Mouse (Mus musculus): ENCODE data around the gene Mef2a. TPM values are rescaled to one million over a fixed set of nuclear protein-coding genes. Genes with fewer than 3 reads are reported as not detected.

Mef2a gene
- total RNA-seq, 2 experiments from 2014 or later, result 107 to 109 TPM

GRCm38 (mm10) chr7:67222220-67222862 is 150.3 kb downstream of the Mef2a start, which contains the start of gene Lysmd4:
TSS of gene Lysmd4 (plus strand) at chr7:67222544.
- Histone ChIP-seq H3K4me3 (peak within 1 kb of the TSS; percentile 92), H3K27ac (peak within 1 kb of the TSS; percentile 85)
- intact Hi-C loops (cut with DNase I), result no loop called here
- peak; percentile 94 to 96 for DNase-seq (ENCODE audit: extremely low spot score in 1 of 2, low spot score in 2 of 2)
- TF ChIP-seq CTCF (IDR thresholded peaks at IDR 0.05), result no peak

- intact Hi-C loops (cut with DNase I), result loop anchor here (1.0 to 5.0 kb wide), 2 partner anchors 375 to 414 kb away; no protein-coding TSS in a partner anchor
Measured at GRCm38 (mm10) chr7:67217025-67217424, 155.6 kb downstream of the Mef2a start.

GRCm38 (mm10) chr7:67216351-67216750 is 156.3 kb downstream of the Mef2a start:
- intact Hi-C loops (cut with DNase I), result loop anchor here (5.0 kb wide), 1 partner anchor 374 kb away; no protein-coding TSS in a partner anchor
- no peak for DNase-seq (ENCODE audit: extremely low spot score in 1 of 2, low spot score in 2 of 2)
- Histone ChIP-seq H3K4me3 (no peak overlapping the region), H3K27ac (no peak overlapping the region)
- no peak for TF ChIP-seq CTCF (IDR thresholded peaks at IDR 0.05)

More at GRCm38 (mm10) chr7:67217025-67217424, 155.6 kb downstream of the Mef2a start:
- Histone ChIP-seq H3K27ac (no peak overlapping the region), H3K4me3 (no peak overlapping the region)
- TF ChIP-seq CTCF (IDR thresholded peaks at IDR 0.05), result peak; percentile 88
- DNase-seq (ENCODE audit: extremely low spot score in 1 of 2, low spot score in 2 of 2), result peak; percentile 64 to 69

GRCm38 (mm10) chr7:67213589-67213988 is 159.1 kb downstream of the Mef2a start:
- DNase-seq (ENCODE audit: extremely low spot score in 1 of 2, low spot score in 2 of 2), result no peak
- no peak for TF ChIP-seq CTCF (IDR thresholded peaks at IDR 0.05)
- H3K27ac ChIP-seq, result no peak overlapping the region
- H3K4me3 ChIP-seq, result no peak overlapping the region
- intact Hi-C loops (cut with DNase I), result no loop called here

- H3K27ac ChIP-seq, result no peak overlapping the region
- DNase-seq (ENCODE audit: extremely low spot score in 1 of 2, low spot score in 2 of 2), result no peak
- intact Hi-C loops (cut with DNase I), result no loop called here
- no peak overlapping the region for H3K4me3 ChIP-seq
- TF ChIP-seq CTCF (IDR thresholded peaks at IDR 0.05), result no peak
Measured at GRCm38 (mm10) chr7:67211971-67212370, 160.7 kb downstream of the Mef2a start.

- no peak overlapping the region for H3K27ac ChIP-seq
Measured at GRCm38 (mm10) chr7:67211341-67211740, 161.3 kb downstream of the Mef2a start.

GRCm38 (mm10) chr7:67210004-67210833 is 162.4 kb downstream of the Mef2a start:
- no peak for TF ChIP-seq CTCF (IDR thresholded peaks at IDR 0.05)
- intact Hi-C loops (cut with DNase I), result no loop called here
- no peak for DNase-seq (ENCODE audit: extremely low spot score in 1 of 2, low spot score in 2 of 2)
- H3K4me3 ChIP-seq, result no peak overlapping the region
- H3K27ac ChIP-seq, result no peak overlapping the region

More at GRCm38 (mm10) chr7:67211341-67211740, 161.3 kb downstream of the Mef2a start:
- intact Hi-C loops (cut with DNase I), result no loop called here
- no peak for DNase-seq (ENCODE audit: extremely low spot score in 1 of 2, low spot score in 2 of 2)
- TF ChIP-seq CTCF (IDR thresholded peaks at IDR 0.05), result no peak
- H3K4me3 ChIP-seq, result no peak overlapping the region

- H3K4me3 ChIP-seq, result no peak overlapping the region
- intact Hi-C loops (cut with DNase I), result no loop called here
- no peak for DNase-seq (ENCODE audit: extremely low spot score in 1 of 2, low spot score in 2 of 2)
- H3K27ac ChIP-seq, result no peak overlapping the region
- TF ChIP-seq CTCF (IDR thresholded peaks at IDR 0.05), result no peak
Measured at GRCm38 (mm10) chr7:67208317-67208716, 164.3 kb downstream of the Mef2a start.

GRCm38 (mm10) chr7:67207701-67208100 is 165.0 kb downstream of the Mef2a start:
- intact Hi-C loops (cut with DNase I), result no loop called here
- DNase-seq (ENCODE audit: extremely low spot score in 1 of 2, low spot score in 2 of 2), result no peak
- no peak for TF ChIP-seq CTCF (IDR thresholded peaks at IDR 0.05)
- Histone ChIP-seq H3K4me3 (no peak overlapping the region), H3K27ac (no peak overlapping the region)

GRCm38 (mm10) chr7:67206496-67206895 is 166.2 kb downstream of the Mef2a start:
- no peak overlapping the region for H3K4me3 ChIP-seq
- intact Hi-C loops (cut with DNase I), result no loop called here
- TF ChIP-seq CTCF (IDR thresholded peaks at IDR 0.05), result no peak
- H3K27ac ChIP-seq, result no peak overlapping the region
- DNase-seq (ENCODE audit: extremely low spot score in 1 of 2, low spot score in 2 of 2), result no peak

GRCm38 (mm10) chr7:67205734-67206425 is 166.8 kb downstream of the Mef2a start:
- no peak for TF ChIP-seq CTCF (IDR thresholded peaks at IDR 0.05)
- Histone ChIP-seq H3K4me3 (no peak overlapping the region), H3K27ac (no peak overlapping the region)
- intact Hi-C loops (cut with DNase I), result no loop called here
- DNase-seq (ENCODE audit: extremely low spot score in 1 of 2, low spot score in 2 of 2), result no peak

GRCm38 (mm10) chr7:67203625-67204024 is 169.0 kb downstream of the Mef2a start:
- no peak overlapping the region for H3K4me3 ChIP-seq
- no peak for TF ChIP-seq CTCF (IDR thresholded peaks at IDR 0.05)
- no peak for DNase-seq (ENCODE audit: extremely low spot score in 1 of 2, low spot score in 2 of 2)
- intact Hi-C loops (cut with DNase I), result no loop called here
- H3K27ac ChIP-seq, result no peak overlapping the region
